Mouse (Mus musculus) embryonic facial prominence, embryonic 11.5 days (tissue): ENCODE measurements around the gene Klk1b5. TPM values are rescaled to one million over a fixed set of nuclear protein-coding genes. Genes with fewer than 3 reads are reported as not detected.
"Not testable (repeated sequence)": the region's sequence is repeated elsewhere in the genome, so short reads cannot be mapped to it uniquely, and the experiment has no call there.

Experiments used
- ATAC-seq: fragments of 200-750 bp; cut with Nextera tagmentation; replicated peaks from 2 replicates; pipeline ENCODE4 v1.8.0; 2017; ENCODE audit warnings: low read depth; ENCODE audit not compliant: insufficient number of reproducible peaks, low FRiP score, low TSS enrichment
- DNase-seq: peaks from one replicate; pipeline ENCODE4 v3.0.0-alpha.2; 2015; ENCODE audit warnings: low spot score
- H3K27ac ChIP-seq: fragments of 300-500 bp; sonication (generic); replicated peaks from 2 replicates; pipeline ENCODE4 v1.5.1; 2014; ENCODE audit warnings: mild to moderate bottlenecking, low read depth, low read length, control low read depth
- H3K27me3 ChIP-seq: fragments of 300-500 bp; sonication (generic); 2 replicates; pipeline ENCODE4 v1.6.1; 2014; ENCODE audit warnings: mild to moderate bottlenecking, low read length, moderate library complexity, mixed read lengths; ENCODE audit not compliant: control insufficient read depth, insufficient read depth
- H3K36me3 ChIP-seq: fragments of 300-500 bp; sonication (generic); replicated peaks from 2 replicates; pipeline ENCODE4 v1.6.1; 2014; ENCODE audit warnings: low read depth, mild to moderate bottlenecking, low read length, moderate library complexity, mixed read lengths; ENCODE audit not compliant: control insufficient read depth, insufficient read depth
- H3K4me1 ChIP-seq: fragments of 300-500 bp; sonication (generic); 2 replicates; pipeline ENCODE4 v1.6.1; 2014; ENCODE audit warnings: low read length, mixed read lengths; ENCODE audit not compliant: control insufficient read depth, insufficient read depth
- H3K4me2 ChIP-seq: fragments of 300-500 bp; sonication (generic); 2 replicates; pipeline ENCODE4 v1.6.1; 2014; ENCODE audit warnings: low read depth, mild to moderate bottlenecking, control low read depth, low read length, moderate library complexity
- H3K4me3 ChIP-seq: fragments of 300-500 bp; sonication (generic); 2 replicates; pipeline ENCODE4 v1.5.1; 2014; ENCODE audit warnings: low read depth, low read length, control low read depth
- H3K9ac ChIP-seq: fragments of 300-500 bp; sonication (generic); replicated peaks from 2 replicates; pipeline ENCODE4 v1.6.1; 2014; ENCODE audit warnings: mild to moderate bottlenecking, control low read depth, low read length
- H3K9me3 ChIP-seq: fragments of 300-500 bp; sonication (generic); replicated peaks from 2 replicates; pipeline ENCODE4 v1.6.1; 2016; ENCODE audit warnings: mild to moderate bottlenecking, low read length, inconsistent platforms, mixed read lengths; ENCODE audit not compliant: control insufficient read depth
- WGBS: fragments of 180-500 bp; shearing (Covaris S2); extraction: QIAGEN DNeasy Blood & Tissue Kit; methylation state at CpG from one replicate; pipeline ENCODE4 v1.1.7; 2014; 5-methylcytosine and 5-hydroxymethylcytosine counted together
- polyA plus RNA-seq: library from polyadenylated mRNA; unstranded; fragments of >200 nt; fragmentation: Nextera tagmentation; extraction: Ambion mirVana; gene quantifications from 2 replicates; pipeline ENCODE4 v1.2.1, GENCODE M21; 2014

Klk1b5 gene
- polyA plus RNA-seq, 1 experiment from 2014 or later, result not detected

DNA sequence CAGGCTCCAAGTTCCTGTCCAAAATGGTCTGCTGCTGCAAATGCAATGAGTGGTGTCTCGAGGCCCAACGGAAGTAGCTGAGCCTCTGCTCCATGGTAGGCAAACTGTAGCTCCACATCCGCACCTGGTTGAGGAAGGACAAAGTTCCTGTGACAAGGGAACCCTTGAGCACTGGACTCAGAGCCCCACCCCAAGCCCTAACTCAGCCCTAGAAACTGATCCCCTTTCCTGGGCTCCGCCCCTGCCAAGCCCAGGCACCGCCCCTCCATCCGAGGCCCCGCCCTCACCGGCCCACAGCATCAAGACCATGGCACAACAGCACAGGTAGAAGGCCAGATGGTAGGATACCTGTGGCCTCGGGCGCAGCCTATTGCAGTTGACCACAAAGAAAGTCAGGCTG lies 5.9 kb downstream of the Klk1b5 start:
- not testable (repeated sequence) for H3K4me1 ChIP-seq, H3K36me3 ChIP-seq, H3K4me2 ChIP-seq, H3K27ac ChIP-seq, DNase-seq, H3K9ac ChIP-seq, ATAC-seq, H3K27me3 ChIP-seq, H3K4me3 ChIP-seq, H3K9me3 ChIP-seq
- 68% methylated on average over 8 of the region's 10 CpGs for WGBS

DNA sequence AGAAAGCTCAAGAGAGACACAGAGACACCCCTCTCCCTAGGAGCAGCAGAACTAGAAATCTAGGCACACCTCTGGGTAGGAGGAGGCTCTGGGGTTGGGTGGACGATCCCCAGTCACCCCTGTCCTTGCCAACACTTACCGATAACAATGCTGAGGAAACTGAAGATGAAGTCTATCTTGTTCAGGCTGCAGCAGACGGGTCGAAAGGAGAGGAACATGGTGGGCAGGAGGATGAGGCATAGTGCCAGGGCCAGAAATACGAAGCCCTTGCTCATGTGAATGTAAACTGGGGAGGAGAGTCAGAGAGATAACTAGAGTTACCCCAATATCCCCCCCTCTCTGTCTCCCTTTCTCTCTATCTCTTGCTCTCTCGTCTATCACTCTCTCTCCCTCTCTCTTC lies 6.6 kb downstream of the Klk1b5 start:
- H3K9me3 ChIP-seq, DNase-seq, H3K4me3 ChIP-seq, ATAC-seq, H3K4me2 ChIP-seq, H3K4me1 ChIP-seq, H3K27me3 ChIP-seq, H3K9ac ChIP-seq, H3K36me3 ChIP-seq, H3K27ac ChIP-seq: not testable (repeated sequence)
- WGBS, result 89% methylated on average over 6 of the region's 6 CpGs

DNA sequence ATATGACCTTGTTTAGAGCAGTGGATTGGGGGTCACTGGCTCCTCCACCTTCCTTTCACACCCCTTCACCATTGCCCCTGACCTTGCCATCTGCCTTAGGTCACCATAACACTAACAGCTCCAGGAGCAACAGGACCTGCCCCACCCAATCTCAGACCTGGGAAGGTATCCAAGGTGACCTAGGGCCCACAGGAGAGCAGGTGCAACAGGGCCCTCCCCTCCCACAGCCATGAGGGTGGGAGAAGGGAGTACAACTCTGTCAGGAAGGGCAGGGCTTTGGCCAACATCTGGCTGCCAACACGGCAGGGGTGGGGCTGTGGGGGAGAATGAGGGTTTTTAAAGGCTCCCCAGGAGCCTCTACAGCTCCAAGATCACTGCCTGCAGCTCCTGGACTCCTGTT lies 9.3 kb downstream of the Klk1b5 start, which contains the start of gene Klk1:
Klk1 (plus strand) TSS at position 285 of the 400 bp plus-strand sequence.
- no peak within 1 kb of the TSS for H3K9ac ChIP-seq
- no peaks in the 10 kb centered on the region for H3K36me3 ChIP-seq
- 73% methylated on average over 1 of the region's 1 CpGs for WGBS
- H3K4me2 ChIP-seq, result no peak within 1 kb of the TSS
- no peaks in the 10 kb centered on the region for H3K9me3 ChIP-seq
- no peaks in the 10 kb centered on the region for H3K4me1 ChIP-seq
- no peaks in the 10 kb centered on the region for H3K27me3 ChIP-seq
- H3K27ac ChIP-seq, result no peak within 1 kb of the TSS
- H3K4me3 ChIP-seq, result no peak within 1 kb of the TSS
- DNase-seq, result no peak
- ATAC-seq, result no peak

DNA sequence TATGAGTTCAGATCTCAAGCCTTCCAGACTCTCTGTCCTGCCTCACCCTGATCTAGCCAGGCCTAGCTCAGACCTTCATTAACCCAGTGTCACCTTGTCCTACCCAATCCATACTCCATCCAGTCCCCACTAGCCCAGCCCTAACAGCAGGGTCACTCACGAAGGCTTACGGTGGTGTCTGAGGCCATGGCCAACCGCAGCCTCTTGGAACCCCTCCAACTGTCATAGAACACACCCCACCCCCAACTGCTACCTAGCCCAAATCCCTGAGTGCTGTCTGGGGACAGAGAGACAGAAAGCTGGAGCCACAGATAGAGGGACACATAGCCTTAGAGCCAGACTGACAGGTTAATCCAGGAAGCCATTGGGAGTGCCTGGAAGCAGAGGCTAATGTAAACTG lies 20.2 kb downstream of the Klk1b5 start, which contains the start of gene Gm36864:
Gm36864 (plus strand) TSS at position 269 of the 400 bp plus-strand sequence.
- H3K4me3 ChIP-seq, result no peak within 1 kb of the TSS
- 89% methylated on average over 3 of the region's 3 CpGs for WGBS
- H3K36me3 ChIP-seq, result no peaks in the 10 kb centered on the region
- H3K9ac ChIP-seq, result no peak within 1 kb of the TSS
- H3K4me1 ChIP-seq, result no peaks in the 10 kb centered on the region
- no peaks in the 10 kb centered on the region for H3K9me3 ChIP-seq
- no peaks in the 10 kb centered on the region for H3K27me3 ChIP-seq
- DNase-seq, result no peak
- ATAC-seq, result no peak
- H3K27ac ChIP-seq, result no peak within 1 kb of the TSS
- no peak within 1 kb of the TSS for H3K4me2 ChIP-seq

DNA sequence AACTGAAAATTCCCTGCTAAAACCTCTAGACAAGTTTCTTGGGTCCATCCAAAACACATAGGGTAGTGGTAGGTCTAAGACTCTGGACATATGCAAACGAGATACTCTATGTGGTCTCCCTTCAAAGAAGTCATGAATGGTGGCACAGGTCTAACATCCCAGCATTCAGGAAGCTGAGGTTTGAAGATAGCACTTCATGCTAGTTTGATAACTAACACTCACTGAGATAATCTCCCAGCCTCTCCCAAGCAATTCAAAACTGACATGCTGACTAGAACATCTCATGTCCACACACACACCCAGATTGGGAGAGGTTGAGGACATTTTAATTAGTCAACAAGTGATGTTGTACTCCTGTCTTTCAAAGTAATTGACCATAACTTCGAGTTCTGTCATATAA lies 24.2 kb downstream of the Klk1b5 start:
- Histone ChIP-seq H3K9ac (no peak overlapping the region), H3K27me3 (no peaks in the 10 kb centered on the region), H3K4me2 (no peak overlapping the region), H3K9me3 (no peaks in the 10 kb centered on the region), H3K4me1 (no peaks in the 10 kb centered on the region), H3K4me3 (no peak overlapping the region), H3K36me3 (no peaks in the 10 kb centered on the region), H3K27ac (no peak overlapping the region)
- WGBS, result 50% methylated on average over 2 of the region's 2 CpGs
- DNase-seq (no peak), ATAC-seq (no peak)

DNA sequence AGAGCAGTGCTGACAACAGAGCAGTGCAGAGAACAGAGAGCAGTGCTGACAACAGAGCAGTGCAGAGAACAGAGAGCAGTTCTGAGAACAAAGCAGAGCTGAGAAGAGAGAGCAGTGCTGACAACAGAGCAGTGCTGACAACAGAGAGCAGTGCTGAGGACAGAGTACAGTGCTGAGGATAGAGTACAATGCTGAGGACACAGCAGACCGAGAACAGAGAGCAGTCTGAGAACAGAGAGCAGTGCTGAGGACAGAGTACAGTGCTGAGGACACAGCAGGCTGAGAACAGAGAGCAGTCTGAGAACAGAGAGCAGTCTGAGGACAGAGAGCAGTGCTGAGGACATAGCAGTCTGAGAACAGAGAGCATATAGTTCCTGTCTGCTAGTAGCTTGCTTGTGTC lies 25.0 kb downstream of the Klk1b5 start:
- WGBS, result 71% methylated on average over 1 of the region's 1 CpGs
- no peak overlapping the region for H3K4me2 ChIP-seq
- no peak for ATAC-seq
- no peak overlapping the region for H3K27ac ChIP-seq
- H3K4me1 ChIP-seq, result no peaks in the 10 kb centered on the region
- no peaks in the 10 kb centered on the region for H3K36me3 ChIP-seq
- no peak overlapping the region for H3K4me3 ChIP-seq
- H3K9me3 ChIP-seq, result no peaks in the 10 kb centered on the region
- no peak for DNase-seq
- H3K9ac ChIP-seq, result no peak overlapping the region
- no peaks in the 10 kb centered on the region for H3K27me3 ChIP-seq

DNA sequence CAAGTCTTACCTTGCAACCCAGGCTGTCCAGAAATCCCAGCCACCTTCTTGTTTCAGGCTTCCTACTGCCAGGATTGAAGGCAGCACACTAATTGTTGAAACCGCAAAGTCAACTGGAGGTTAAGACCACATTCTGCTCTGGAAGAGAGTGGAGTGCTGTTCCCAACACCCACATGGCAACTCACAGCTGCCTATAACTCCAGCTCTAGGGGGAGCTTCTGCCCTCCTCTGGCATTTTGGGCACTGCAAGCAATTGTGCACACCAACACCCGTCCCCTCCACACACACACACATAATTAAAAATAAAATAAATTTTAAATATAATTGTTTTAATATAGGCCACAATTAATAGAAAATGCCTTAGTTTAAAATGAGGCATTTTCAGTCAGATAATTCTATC lies 25.4 kb downstream of the Klk1b5 start:
- Histone ChIP-seq H3K4me3 (no peak overlapping the region), H3K9me3 (no peaks in the 10 kb centered on the region), H3K27me3 (no peaks in the 10 kb centered on the region), H3K4me1 (no peaks in the 10 kb centered on the region), H3K4me2 (no peak overlapping the region), H3K9ac (no peak overlapping the region), H3K36me3 (no peaks in the 10 kb centered on the region), H3K27ac (no peak overlapping the region)
- ATAC-seq, result no peak
- no peak for DNase-seq
- WGBS, result 58% methylated on average over 2 of the region's 2 CpGs

DNA sequence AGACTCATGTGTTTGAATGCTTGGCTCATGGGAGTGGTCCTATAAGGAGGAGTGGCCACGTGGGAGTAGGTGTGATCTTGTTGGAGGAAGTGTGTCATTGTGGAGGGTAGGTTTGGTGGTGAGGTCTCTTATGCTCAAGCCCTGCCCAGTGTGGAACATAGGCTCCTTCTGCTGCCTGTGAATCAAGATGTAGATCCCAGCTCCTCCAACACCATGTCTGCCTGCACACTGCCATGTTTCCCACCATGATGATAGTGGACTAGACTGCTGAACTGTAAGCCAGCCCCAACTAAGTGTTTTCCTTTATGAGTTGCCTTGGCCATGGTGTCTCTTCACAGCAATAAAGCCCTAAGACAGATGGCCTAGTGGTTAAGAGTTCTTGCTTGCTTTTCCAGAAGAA lies 28.3 kb downstream of the Klk1b5 start:
- Histone ChIP-seq H3K4me3 (no peak overlapping the region), H3K27ac (no peak overlapping the region), H3K4me1 (no peaks in the 10 kb centered on the region), H3K9ac (no peak overlapping the region), H3K27me3 (no peaks in the 10 kb centered on the region), H3K9me3 (no peaks in the 10 kb centered on the region), H3K36me3 (peaks cover under 1% of the 10 kb centered on the region), H3K4me2 (no peak overlapping the region)
- DNase-seq (no peak), ATAC-seq (no peak)
- 70% methylated on average over 1 of the region's 1 CpGs for WGBS
